In the genomic region with DNA sequence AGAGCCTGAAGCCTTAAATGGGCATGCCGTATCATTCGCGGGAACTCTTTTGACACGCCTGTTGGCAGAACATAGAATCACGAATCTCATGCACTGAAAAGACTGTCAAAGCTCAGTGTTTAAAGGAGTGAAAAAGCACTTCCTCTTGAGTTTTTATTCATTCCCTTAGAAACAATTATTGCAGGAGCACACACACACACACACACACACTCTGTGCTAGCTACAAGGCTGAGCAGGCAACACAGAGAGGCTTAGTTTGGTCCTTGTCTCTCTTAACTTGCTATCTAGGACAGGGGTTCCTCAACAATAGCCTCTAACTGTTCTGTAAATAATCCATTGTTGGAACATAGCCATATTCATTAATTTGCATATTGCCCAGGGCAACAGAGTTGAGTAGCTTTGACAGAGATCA, we compare ENCODE assay signal across 12 mouse cellular contexts. TPM values are rescaled to one million over a fixed set of nuclear protein-coding genes. Genes with fewer than 3 reads are reported as not detected.
DNase-seq lines count a peak whose midpoint lies in the region; ATAC-seq and TF ChIP-seq lines count a peak whose summit lies in the region.
"Had no signal": no experiment of that assay in that cellular context is flagged by ENCODE, and none has a peak within 500 bp of the region (broad histone marks: within the 10 kb centered on the region; RNA-seq: fewer than 3 reads in every experiment).

No protein-coding gene starts in this region.

- 0 out of 2 replicates have a peak, but pooled peaks have one; percentile 41 for ATAC-seq in forebrain, embryonic 13.5 days
- ATAC-seq in forebrain, embryonic 15.5 days (replicated peaks) = no peak
- no peak for ATAC-seq in liver, postnatal 0 days
- no peak for ATAC-seq in liver, embryonic 11.5 days (replicated peaks; ENCODE audit: low FRiP score)
- peak; percentile 52; the same call in 1 of the 2 replicates for ATAC-seq in midbrain, postnatal 0 days (ENCODE audit: low FRiP score)
- no peak for ATAC-seq in cerebellum, adult (ENCODE audit: insufficient number of reproducible peaks, low FRiP score, low TSS enrichment)

- no peak overlapping the region for H3K4me2 ChIP-seq in forebrain, embryonic 13.5 days
- no peak overlapping the region for H3K4me2 ChIP-seq in forebrain, embryonic 15.5 days (replicated peaks)
- H3K4me2 ChIP-seq in liver, postnatal 0 days (ENCODE audit: low read depth, low read length) = no peak overlapping the region
- no peak overlapping the region for H3K4me2 ChIP-seq in liver, embryonic 11.5 days
- no peak overlapping the region for H3K4me2 ChIP-seq in midbrain, postnatal 0 days (ENCODE audit: low read depth, low read length, poor library complexity, severe bottlenecking)

- TF ChIP-seq CTCF in liver, postnatal 0 days (IDR thresholded peaks at IDR 0.05; ENCODE audit: low read depth) = no peak
- TF ChIP-seq CTCF in MEL (IDR thresholded peaks at IDR 0.05 in 2 of 3, conservative IDR thresholded peaks at IDR 0.05 in 1 of 3; ENCODE audit: control insufficient read depth in 1 of 3, insufficient read depth in 1 of 3, low read depth in 2 of 3, low read length in 3 of 3, poor library complexity in 1 of 3, severe bottlenecking in 1 of 3) = no peak
- no peak for TF ChIP-seq CTCF in midbrain, postnatal 0 days (IDR thresholded peaks at IDR 0.05)

- 52% methylated on average over 5 of the region's 5 CpGs for WGBS in forebrain, embryonic 13.5 days
- WGBS in forebrain, embryonic 15.5 days = 17% methylated on average over 5 of the region's 5 CpGs
- WGBS in liver, postnatal 0 days (ENCODE audit: insufficient replicate concordance) = 64% methylated on average over 5 of the region's 5 CpGs
- WGBS in liver, embryonic 11.5 days = 80% methylated on average over 5 of the region's 5 CpGs
- 32% methylated on average over 5 of the region's 5 CpGs for WGBS in midbrain, postnatal 0 days

- H3K4me3 ChIP-seq in forebrain, embryonic 13.5 days = no peak overlapping the region
- H3K4me3 ChIP-seq in forebrain, embryonic 15.5 days = no peak overlapping the region
- H3K4me3 ChIP-seq in liver, postnatal 0 days (ENCODE audit: low read depth, low read length) = no peak overlapping the region
- no peak overlapping the region for H3K4me3 ChIP-seq in liver, embryonic 11.5 days (ENCODE audit: low read depth, low read length)
- peak overlapping the region; percentile 5 to 23; a peak in 3 of 4 replicates for H3K4me3 ChIP-seq in MEL (ENCODE audit: control insufficient read depth in 1 of 2, insufficient read depth in 1 of 2, low read depth in 2 of 2, low read length in 2 of 2)
- H3K4me3 ChIP-seq in midbrain, postnatal 0 days (ENCODE audit: low read depth, low read length) = no peak overlapping the region
- H3K4me3 ChIP-seq: myocyte had no signal

- H3K4me1 ChIP-seq in forebrain, embryonic 13.5 days = peaks cover 40% of the 10 kb centered on the region
- H3K4me1 ChIP-seq in forebrain, embryonic 15.5 days = peaks cover 28% of the 10 kb centered on the region
- peaks cover 12% of the 10 kb centered on the region; the same call in 1 of the 2 replicates for H3K4me1 ChIP-seq in liver, postnatal 0 days (ENCODE audit: insufficient read depth)
- peaks cover 6% of the 10 kb centered on the region; the same call in 1 of the 2 replicates for H3K4me1 ChIP-seq in liver, embryonic 11.5 days (replicated peaks; ENCODE audit: control insufficient read depth, insufficient read depth, low read length)
- peaks cover 2 to 30% of the 10 kb centered on the region in 2 experiments; a peak in 3 of 4 replicates for H3K4me1 ChIP-seq in MEL (ENCODE audit: control insufficient read depth in 1 of 2, insufficient read depth in 2 of 2, low read length in 2 of 2)
- peaks cover 4% of the 10 kb centered on the region; the same call in 1 of the 2 replicates for H3K4me1 ChIP-seq in midbrain, postnatal 0 days (ENCODE audit: insufficient read depth, low read length)

- H3K9me3 ChIP-seq in forebrain, embryonic 13.5 days (replicated peaks) = no peaks in the 10 kb centered on the region
- H3K9me3 ChIP-seq in forebrain, embryonic 15.5 days = no peaks in the 10 kb centered on the region
- no peaks in the 10 kb centered on the region for H3K9me3 ChIP-seq in liver, postnatal 0 days (ENCODE audit: low read length)
- H3K9me3 ChIP-seq in liver, embryonic 11.5 days (ENCODE audit: control insufficient read depth, low read length) = no peaks in the 10 kb centered on the region
- H3K9me3 ChIP-seq in MEL (replicated peaks; ENCODE audit: insufficient read depth, low read length) = no peaks in the 10 kb centered on the region
- no peaks in the 10 kb centered on the region for H3K9me3 ChIP-seq in midbrain, postnatal 0 days (ENCODE audit: low read length)

- no peak overlapping the region for H3K9ac ChIP-seq in forebrain, embryonic 13.5 days
- H3K9ac ChIP-seq in forebrain, embryonic 15.5 days (replicated peaks) = no peak overlapping the region
- no peak overlapping the region for H3K9ac ChIP-seq in liver, postnatal 0 days (replicated peaks)
- no peak overlapping the region for H3K9ac ChIP-seq in liver, embryonic 11.5 days (ENCODE audit: low read depth, low read length)
- H3K9ac ChIP-seq in MEL (ENCODE audit: control insufficient read depth, low read depth, low read length, poor library complexity, severe bottlenecking) = no peak overlapping the region
- H3K9ac ChIP-seq in midbrain, postnatal 0 days (replicated peaks; ENCODE audit: low read length, poor library complexity, severe bottlenecking) = no peak overlapping the region

- H3K27me3 ChIP-seq in forebrain, embryonic 13.5 days = no peaks in the 10 kb centered on the region
- H3K27me3 ChIP-seq in forebrain, embryonic 15.5 days = no peaks in the 10 kb centered on the region
- no peaks in the 10 kb centered on the region for H3K27me3 ChIP-seq in liver, postnatal 0 days (ENCODE audit: insufficient read depth, low read length)
- no peaks in the 10 kb centered on the region for H3K27me3 ChIP-seq in liver, embryonic 11.5 days (replicated peaks; ENCODE audit: control insufficient read depth, insufficient read depth, low read length)
- no peaks in the 10 kb centered on the region; a peak in 1 of 4 replicates for H3K27me3 ChIP-seq in MEL (ENCODE audit: control insufficient read depth in 1 of 2, insufficient read depth in 2 of 2, low read length in 2 of 2)
- H3K27me3 ChIP-seq in midbrain, postnatal 0 days (ENCODE audit: insufficient read depth, low read length) = no peaks in the 10 kb centered on the region

- peak overlapping the region; percentile 31; the same call in 1 of the 2 replicates for H3K27ac ChIP-seq in forebrain, embryonic 13.5 days
- H3K27ac ChIP-seq in forebrain, embryonic 15.5 days (replicated peaks) = no peak overlapping the region
- H3K27ac ChIP-seq in liver, postnatal 0 days (ENCODE audit: low read depth) = 0 out of 2 replicates have a peak overlapping the region, but pooled peaks have one; percentile 4
- H3K27ac ChIP-seq in liver, embryonic 11.5 days (ENCODE audit: low read depth, low read length) = no peak overlapping the region
- H3K27ac ChIP-seq in MEL (ENCODE audit: control insufficient read depth, low read depth, low read length) = peak overlapping the region; percentile 51; the same call in 1 of the 2 replicates
- no peak overlapping the region for H3K27ac ChIP-seq in midbrain, postnatal 0 days (ENCODE audit: low read depth, low read length)
- H3K27ac ChIP-seq: macrophage had no signal

- no peaks in the 10 kb centered on the region for H3K36me3 ChIP-seq in forebrain, embryonic 13.5 days (ENCODE audit: poor library complexity, severe bottlenecking)
- H3K36me3 ChIP-seq in forebrain, embryonic 15.5 days = no peaks in the 10 kb centered on the region
- H3K36me3 ChIP-seq in liver, postnatal 0 days (replicated peaks; ENCODE audit: insufficient read depth, low read length) = no peaks in the 10 kb centered on the region
- H3K36me3 ChIP-seq in liver, embryonic 11.5 days (ENCODE audit: control insufficient read depth, insufficient read depth, low read length) = no peaks in the 10 kb centered on the region
- peaks cover 0 to 11% of the 10 kb centered on the region in 2 experiments; a peak in 2 of 4 replicates for H3K36me3 ChIP-seq in MEL (ENCODE audit: control insufficient read depth in 1 of 2, insufficient read depth in 2 of 2, low read length in 2 of 2)
- no peaks in the 10 kb centered on the region for H3K36me3 ChIP-seq in midbrain, postnatal 0 days (ENCODE audit: insufficient read depth, low read length)

- TF ChIP-seq EP300 in liver, postnatal 0 days (IDR thresholded peaks at IDR 0.05; ENCODE audit: low read depth) = no peak
- no peak for TF ChIP-seq EP300 in MEL (IDR thresholded peaks at IDR 0.05; ENCODE audit: low read depth in 1 of 2, low read length in 2 of 2)

- TF ChIP-seq RAD21 in MEL (IDR thresholded peaks at IDR 0.05; ENCODE audit: low read depth, low read length) = no peak

- DNase-seq in liver, postnatal 0 days = no peak
- DNase-seq in liver, embryonic 11.5 days (ENCODE audit: low spot score) = no peak
- DNase-seq in MEL (ENCODE audit: low read depth, low spot score) = no peak
- peak; percentile 53 for DNase-seq in midbrain, postnatal 0 days (ENCODE audit: low spot score)
- no peak for DNase-seq in cerebellum, postnatal 4 days (ENCODE audit: low spot score in 2 of 2)
- DNase-seq: cerebellum, adult 8-10 months; layer of hippocampus, postnatal 36 days had no signal

- no peak for TF ChIP-seq POLR2A in MEL (IDR thresholded peaks at IDR 0.05; ENCODE audit: control insufficient read depth in 1 of 2, insufficient read depth in 1 of 2, low read depth in 1 of 2, low read length in 2 of 2, poor library complexity in 1 of 2)

- no peaks in the 10 kb centered on the region for H3K79me2 ChIP-seq in MEL (ENCODE audit: control insufficient read depth, insufficient read depth, low read length, poor library complexity)

TF ChIP-seq in MEL, 35 proteins besides CTCF, POLR2A, EP300 and RAD21 (continues in another document):
- TF ChIP-seq SIN3A (IDR thresholded peaks at IDR 0.05; ENCODE audit: low read length) (no peak), MAFK (IDR thresholded peaks at IDR 0.05; ENCODE audit: borderline replicate concordance, low read depth, low read length) (no peak), HCFC1 (IDR thresholded peaks at IDR 0.05; ENCODE audit: low read depth, low read length) (no peak), CHD2 (IDR thresholded peaks at IDR 0.05; ENCODE audit: low read length) (no peak), TAL1 (IDR thresholded peaks at IDR 0.05; ENCODE audit: low read length) (no peak), POLR2AphosphoS2 (IDR thresholded peaks at IDR 0.05; ENCODE audit: low read length) (no peak)

RNA-seq across cellular contexts. Expression of a gene that starts 58.8 kb away (rescaled TPM):
- 7.7 and 8.7 TPM in 2 replicates for polyA plus RNA-seq in forebrain, embryonic 13.5 days (2015; fragmentation: Nextera tagmentation; extraction: Ambion mirVana)
- polyA plus RNA-seq in forebrain, embryonic 15.5 days (2015; fragmentation: Nextera tagmentation; extraction: Ambion mirVana) = 11.6 and 12.8 TPM in 2 replicates
- 3.9 and 4.4 TPM in 2 replicates for polyA plus RNA-seq in liver, postnatal 0 days (2015; fragmentation: Nextera tagmentation; extraction: Ambion mirVana)
- polyA plus RNA-seq in liver, embryonic 11.5 days (2014; fragmentation: Nextera tagmentation; extraction: Ambion mirVana) = 1.6 and 2.3 TPM in 2 replicates
- 0.39 and 0.98 TPM in 2 replicates for total RNA-seq in MEL (2012; rRNA removed)
- 1 to 10 TPM in 1 of 2 experiments, not detected in 1; 1.1 TPM for polyA plus RNA-seq in MEL (2012; ENCODE audit: insufficient read depth in 1 of 2, insufficient read length in 2 of 2, low read depth in 1 of 2, low replicate concordance in 2 of 2, missing spikeins in 1 of 2)
- total RNA-seq in midbrain, postnatal 0 days (2014; rRNA removed) = 26.6 and 31.4 TPM in 2 replicates
- 9.3 and 12.0 TPM in 2 replicates for polyA plus RNA-seq in midbrain, postnatal 0 days (2015; fragmentation: Nextera tagmentation; extraction: Ambion mirVana)

Comparison
In these comparisons a context has a peak if more than half of its experiments do, and no peak if none do; other contexts are left out.
1. ATAC-seq: peak in forebrain, embryonic 13.5 days (single experiment) and midbrain, postnatal 0 days (single experiment); none in forebrain, embryonic 15.5 days (single experiment), liver, postnatal 0 days (single experiment), liver, embryonic 11.5 days (single experiment) and cerebellum, adult (single experiment).
2. H3K27ac ChIP-seq: peak in forebrain, embryonic 13.5 days (single experiment), liver, postnatal 0 days (single experiment) and MEL (single experiment); none in forebrain, embryonic 15.5 days (single experiment), liver, embryonic 11.5 days (single experiment) and midbrain, postnatal 0 days (single experiment).
3. H3K4me3 ChIP-seq: peak in MEL (2 of 2); none in forebrain, embryonic 13.5 days (single experiment), forebrain, embryonic 15.5 days (single experiment), liver, postnatal 0 days (single experiment), liver, embryonic 11.5 days (single experiment) and midbrain, postnatal 0 days (single experiment).